Mouse (Mus musculus): Measurements from ENCODE around the gene Ecm1.
"Not testable (repeated sequence)": the region's sequence is repeated elsewhere in the genome, so short reads cannot be mapped to it uniquely, and the experiment has no call there.

The Ecm1 gene

GRCm38 (mm10) chr3:95690552-95690951, 48.8 kb downstream of the Ecm1 start:
- DNase-seq (ENCODE audit: low read depth, low spot score) = not testable (repeated sequence)

GRCm38 (mm10) chr3:95689940-95690339, 49.4 kb downstream of the Ecm1 start:
- no peak for DNase-seq (ENCODE audit: low read depth, low spot score)

- DNase-seq (ENCODE audit: low read depth, low spot score) = peak; percentile 51
Measured at GRCm38 (mm10) chr3:95689171-95689915, 50.0 kb downstream of the Ecm1 start.

GRCm38 (mm10) chr3:95687524-95688421, 51.6 kb downstream of the Ecm1 start, which contains the start of gene Adamtsl4:
Gene Adamtsl4, minus strand, starts transcription at chr3:95687917.
- DNase-seq (ENCODE audit: low read depth, low spot score) = peak; percentile 100

- DNase-seq (ENCODE audit: low read depth, low spot score) = no peak
Measured at GRCm38 (mm10) chr3:95687168-95687523, 52.2 kb downstream of the Ecm1 start.

- DNase-seq (ENCODE audit: low read depth, low spot score) = no peak
Measured at GRCm38 (mm10) chr3:95686492-95687167, 52.7 kb downstream of the Ecm1 start.

- no peak for DNase-seq (ENCODE audit: low read depth, low spot score)
Measured at GRCm38 (mm10) chr3:95685701-95686100, 53.7 kb downstream of the Ecm1 start.

- no peak for DNase-seq (ENCODE audit: low read depth, low spot score)
Measured at GRCm38 (mm10) chr3:95685301-95685700, 54.1 kb downstream of the Ecm1 start.

GRCm38 (mm10) chr3:95684846-95685245, 54.5 kb downstream of the Ecm1 start:
- DNase-seq (ENCODE audit: low read depth, low spot score) = no peak
